Mouse (Mus musculus): ENCODE results near the gene I830077J02Rik. TPM values are rescaled to one million over a fixed set of nuclear protein-coding genes. Genes with fewer than 3 reads are reported as not detected.
A peak's percentile ranks its signal among the peaks of the same experiment; 100 is the strongest.

Gene I830077J02Rik
- total and polyA plus RNA-seq, 3 experiments: 2.8 to 9.4 TPM; not detected in 1

- H3K4me1 ChIP-seq (ENCODE audit: control insufficient read depth in 1 of 2, insufficient read depth in 2 of 2, low read length in 2 of 2): peaks cover 7 to 25% of the 10 kb centered on the region in 2 experiments
- TF ChIP-seq GATA1 (IDR thresholded peaks at IDR 0.05; ENCODE audit: low read depth, low read length): peak; percentile 96
- TF ChIP-seq RCOR1 (IDR thresholded peaks at IDR 0.05; ENCODE audit: low read depth, low read length): peak; percentile 99
- no peak; the same call in 1 of the 2 replicates for TF ChIP-seq CHD1 (IDR thresholded peaks at IDR 0.05; ENCODE audit: low read depth, low read length)
- TF ChIP-seq MAX (IDR thresholded peaks at IDR 0.05; ENCODE audit: low read length): peak; percentile 23; the same call in 1 of the 2 replicates
- no peak for TF ChIP-seq POLR2AphosphoS5 (IDR thresholded peaks at IDR 0.05; ENCODE audit: borderline replicate concordance, low read depth, low read length)
- peak; percentile 67 for TF ChIP-seq HCFC1 (IDR thresholded peaks at IDR 0.05; ENCODE audit: low read depth, low read length)
- TF ChIP-seq MEF2A (IDR thresholded peaks at IDR 0.05; ENCODE audit: extremely low read depth, insufficient replicate concordance, low read depth, low read length, poor library complexity, severe bottlenecking): no peak
- TF ChIP-seq RAD21 (IDR thresholded peaks at IDR 0.05; ENCODE audit: low read depth, low read length): no peak
- TF ChIP-seq GABPA (IDR thresholded peaks at IDR 0.05; ENCODE audit: low read depth, low read length): 0 out of 2 replicates have a peak, but pooled peaks have one; percentile 31
- TF ChIP-seq CHD2 (IDR thresholded peaks at IDR 0.05; ENCODE audit: low read length): peak; percentile 10; the same call in 1 of the 2 replicates
- no peak for TF ChIP-seq CTCF (IDR thresholded peaks at IDR 0.05 in 2 of 3, conservative IDR thresholded peaks at IDR 0.05 in 1 of 3; ENCODE audit: control insufficient read depth in 1 of 3, insufficient read depth in 1 of 3, low read depth in 2 of 3, low read length in 3 of 3, poor library complexity in 1 of 3, severe bottlenecking in 1 of 3)
- TF ChIP-seq EP300 (IDR thresholded peaks at IDR 0.05; ENCODE audit: low read depth in 1 of 2, low read length in 2 of 2): peak; percentile 93 to 97
- TF ChIP-seq POLR2A (IDR thresholded peaks at IDR 0.05; ENCODE audit: control insufficient read depth in 1 of 2, insufficient read depth in 1 of 2, low read depth in 1 of 2, low read length in 2 of 2, poor library complexity in 1 of 2): no peak; a peak in 1 of 4 replicates
- peak; percentile 61 for TF ChIP-seq MYB (IDR thresholded peaks at IDR 0.05; ENCODE audit: low read depth, low read length)
- peak; percentile 100 for TF ChIP-seq JUND (IDR thresholded peaks at IDR 0.05; ENCODE audit: low read depth, low read length)
- TF ChIP-seq MAZ (IDR thresholded peaks at IDR 0.05; ENCODE audit: low read depth, low read length): 0 out of 2 replicates have a peak, but pooled peaks have one; percentile 70
- TF ChIP-seq UBTF (IDR thresholded peaks at IDR 0.05; ENCODE audit: borderline replicate concordance, insufficient read depth, low read depth, low read length): no peak
- no peak for TF ChIP-seq ZNF384 (IDR thresholded peaks at IDR 0.05; ENCODE audit: low read depth, low read length)
- TF ChIP-seq USF2 (IDR thresholded peaks at IDR 0.05; ENCODE audit: borderline replicate concordance in 1 of 2, insufficient read depth in 1 of 2, low read depth in 1 of 2, low read length in 2 of 2): no peak
- TF ChIP-seq E2F4 (IDR thresholded peaks at IDR 0.05; ENCODE audit: borderline replicate concordance, low read depth, low read length): no peak
- peak; percentile 79 for TF ChIP-seq ELF1 (IDR thresholded peaks at IDR 0.05; ENCODE audit: low read depth, low read length)
- peak; percentile 56; the same call in 1 of the 2 replicates for TF ChIP-seq MYC (IDR thresholded peaks at IDR 0.05; ENCODE audit: low read depth, low read length)
- peak; percentile 96 for TF ChIP-seq ETS1 (IDR thresholded peaks at IDR 0.05; ENCODE audit: low read depth, low read length)
- TF ChIP-seq ZKSCAN1 (IDR thresholded peaks at IDR 0.05; ENCODE audit: low read depth, low read length): no peak
- TF ChIP-seq POLR2AphosphoS2 (IDR thresholded peaks at IDR 0.05; ENCODE audit: low read length): no peak
- no peak for TF ChIP-seq KAT2A (conservative IDR thresholded peaks at IDR 0.05; ENCODE audit: low read depth, low read length)
- peak; percentile 38; the same call in 1 of the 2 replicates for TF ChIP-seq TBP (IDR thresholded peaks at IDR 0.05; ENCODE audit: low read depth, low read length)
- no peak for TF ChIP-seq MAFK (IDR thresholded peaks at IDR 0.05; ENCODE audit: borderline replicate concordance, low read depth, low read length)
- TF ChIP-seq ZC3H11A (IDR thresholded peaks at IDR 0.05; ENCODE audit: low read depth, low read length): peak; percentile 16; the same call in 1 of the 2 replicates
- TF ChIP-seq NRF1 (IDR thresholded peaks at IDR 0.05; ENCODE audit: insufficient read depth, low read depth, low read length, poor library complexity, severe bottlenecking): no peak
- TF ChIP-seq TCF12 (IDR thresholded peaks at IDR 0.05; ENCODE audit: low read depth, low read length): peak; percentile 96
- TF ChIP-seq ZMIZ1 (IDR thresholded peaks at IDR 0.05; ENCODE audit: low read depth, low read length): peak; percentile 70
- TF ChIP-seq MXI1 (IDR thresholded peaks at IDR 0.05; ENCODE audit: low read depth, low read length): peak; percentile 57
- TF ChIP-seq SMC3 (IDR thresholded peaks at IDR 0.05; ENCODE audit: low read depth, low read length): peak; percentile 42
Measured at GRCm38 (mm10) chr3:105892572-105893495, 39.6 kb downstream of the I830077J02Rik start.

More at GRCm38 (mm10) chr3:105892572-105893495, 39.6 kb downstream of the I830077J02Rik start:
- H3K36me3 ChIP-seq (ENCODE audit: control insufficient read depth in 1 of 2, insufficient read depth in 2 of 2, low read length in 2 of 2): peaks cover 0 to 8% of the 10 kb centered on the region in 2 experiments; a peak in 2 of 4 replicates
- H3K79me2 ChIP-seq (ENCODE audit: control insufficient read depth, insufficient read depth, low read length, poor library complexity): no peaks in the 10 kb centered on the region
- H3K9ac ChIP-seq (ENCODE audit: control insufficient read depth, low read depth, low read length, poor library complexity, severe bottlenecking): peak overlapping the region; percentile 63
- H3K27me3 ChIP-seq (ENCODE audit: control insufficient read depth in 1 of 2, insufficient read depth in 2 of 2, low read length in 2 of 2): no peaks in the 10 kb centered on the region
- no peaks in the 10 kb centered on the region for H3K9me3 ChIP-seq (replicated peaks; ENCODE audit: insufficient read depth, low read length)
- H3K27ac ChIP-seq (ENCODE audit: control insufficient read depth, low read depth, low read length): peak overlapping the region; percentile 93
- peak overlapping the region; percentile 56 to 71 for H3K4me3 ChIP-seq (ENCODE audit: control insufficient read depth in 1 of 2, insufficient read depth in 1 of 2, low read depth in 2 of 2, low read length in 2 of 2)
- peak; percentile 98 for DNase-seq (ENCODE audit: low read depth, low spot score)

Data from MEL (cell line).